Mouse (Mus musculus) T-cell, adult 2 months (primary cell): ENCODE results near the gene Drosha.
"Not testable (repeated sequence)": the region's sequence is repeated elsewhere in the genome, so short reads cannot be mapped to it uniquely, and the experiment has no call there.

Experiments used
- DNase-seq: peaks from one replicate; pipeline ENCODE4 v3.0.0; 2022; ENCODE audit warnings: low spot score

The Drosha gene

GRCm38 (mm10) chr15:12824197-12824952, at the start of gene Drosha, which contains the start of gene 6030458C11Rik:
Gene Drosha, plus strand, starts transcription at chr15:12824815.
Gene 6030458C11Rik, minus strand, starts transcription at chr15:12824649.
- DNase-seq: peak; percentile 94

DNA sequence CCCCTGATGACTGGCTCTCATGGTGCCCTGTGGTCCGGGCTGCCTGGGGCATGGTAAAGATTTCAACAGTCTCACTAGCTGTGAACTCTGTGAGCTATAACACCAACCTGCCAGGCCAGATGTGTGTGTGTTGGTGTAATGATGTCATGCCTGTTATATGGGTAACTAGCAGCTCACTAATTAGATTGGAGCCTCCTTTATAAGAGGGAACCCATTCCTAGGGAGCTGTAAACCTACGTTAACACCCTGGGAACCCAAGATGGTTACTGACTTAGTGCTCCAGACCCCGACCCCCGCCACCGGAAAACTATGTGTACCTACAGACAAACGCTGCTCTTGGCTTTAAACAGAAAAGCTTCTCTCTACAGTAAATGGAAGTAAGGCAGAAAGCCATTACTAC, 43.3 kb upstream of the Drosha start:
- DNase-seq: no peak

DNA sequence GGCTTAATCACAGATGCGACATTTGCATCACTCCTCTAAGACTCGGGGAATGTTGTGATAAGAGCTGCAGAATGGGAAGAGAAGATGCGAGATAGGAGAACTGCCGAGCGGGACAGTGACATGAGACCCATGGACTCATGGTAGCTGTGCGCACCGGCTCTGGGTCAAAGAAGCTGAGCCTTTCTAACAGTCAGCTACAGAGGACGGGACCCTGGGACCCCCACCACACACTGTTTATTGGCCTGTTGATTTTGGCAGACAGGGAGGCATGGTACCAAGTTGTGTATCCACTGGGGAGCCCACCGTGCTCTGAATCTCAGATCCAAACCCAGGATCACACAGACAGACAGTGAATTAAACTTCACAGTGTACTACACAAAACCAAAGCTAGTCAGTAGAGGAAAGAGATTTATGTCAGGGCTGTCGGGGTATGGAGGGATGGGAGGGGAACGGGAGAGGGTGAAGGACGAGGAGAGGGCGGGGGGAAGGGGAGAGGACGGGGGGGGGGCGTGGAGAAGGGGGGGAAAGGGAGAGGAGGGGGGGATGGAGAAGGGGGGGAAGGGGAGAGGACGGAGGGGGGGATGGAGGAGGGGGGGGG, 42.8 kb upstream of the Drosha start:
- DNase-seq: no peak

- DNase-seq: no peak
These were observed 36.1 kb upstream of the Drosha start for GRCm38 (mm10) chr15:12788536-12788935.

DNA sequence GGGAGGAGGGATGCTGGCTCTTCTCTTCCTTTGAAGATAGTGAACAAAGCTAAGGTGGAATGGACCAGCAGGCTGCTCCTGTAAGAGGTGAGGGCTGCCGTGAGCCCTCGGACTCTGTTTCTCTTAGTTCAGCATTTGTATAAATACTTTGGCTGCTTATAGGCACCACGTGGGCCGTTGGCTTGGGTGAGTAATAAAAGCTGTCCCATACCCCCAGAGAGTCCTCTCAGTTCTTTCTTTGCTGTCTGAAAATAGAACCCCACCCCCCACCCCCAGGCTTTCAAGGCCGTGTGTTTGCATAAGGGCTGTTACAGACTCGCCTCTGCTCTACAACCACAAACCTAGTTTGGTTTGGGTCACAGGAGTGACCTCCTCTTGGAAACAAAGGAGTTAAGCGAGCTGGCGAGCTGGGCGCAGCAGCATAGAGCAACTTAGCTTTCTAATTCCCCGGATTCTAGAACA, 35.2 kb upstream of the Drosha start:
- DNase-seq: no peak

- no peak for DNase-seq
These were observed 30.3 kb upstream of the Drosha start for GRCm38 (mm10) chr15:12794311-12794710.

GRCm38 (mm10) chr15:12795457-12795894, 29.1 kb upstream of the Drosha start:
- DNase-seq: peak; percentile 70

DNA sequence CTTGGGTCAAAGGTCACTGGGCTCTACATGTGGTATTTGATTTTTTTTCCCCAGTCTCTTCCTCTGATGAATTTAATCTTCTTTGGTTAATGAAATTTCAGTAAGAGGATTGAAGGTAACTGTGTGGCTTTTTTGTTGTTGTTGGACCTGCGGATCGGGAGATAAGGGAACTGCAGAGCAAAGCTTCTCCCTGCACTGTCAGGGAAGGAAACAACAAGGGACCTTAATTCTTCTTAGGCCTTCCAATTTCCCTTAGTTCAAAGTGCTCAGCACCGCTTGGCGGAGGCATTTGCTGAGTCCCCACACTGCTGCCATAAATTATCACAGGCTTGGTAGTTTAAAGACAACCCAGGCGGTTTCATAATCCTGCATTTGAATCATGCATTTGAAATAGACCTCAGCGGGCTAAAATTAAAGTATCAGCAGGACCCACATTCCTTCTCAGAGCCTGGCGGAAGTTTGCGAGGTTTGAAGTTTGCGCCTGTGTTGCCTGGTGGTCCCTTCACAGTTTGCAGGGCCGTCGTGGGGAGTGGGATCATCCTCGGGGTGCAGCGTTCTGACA, 28.6 kb upstream of the Drosha start:
- no peak for DNase-seq

GRCm38 (mm10) chr15:12798043-12798442, 26.6 kb upstream of the Drosha start:
- no peak for DNase-seq

DNA sequence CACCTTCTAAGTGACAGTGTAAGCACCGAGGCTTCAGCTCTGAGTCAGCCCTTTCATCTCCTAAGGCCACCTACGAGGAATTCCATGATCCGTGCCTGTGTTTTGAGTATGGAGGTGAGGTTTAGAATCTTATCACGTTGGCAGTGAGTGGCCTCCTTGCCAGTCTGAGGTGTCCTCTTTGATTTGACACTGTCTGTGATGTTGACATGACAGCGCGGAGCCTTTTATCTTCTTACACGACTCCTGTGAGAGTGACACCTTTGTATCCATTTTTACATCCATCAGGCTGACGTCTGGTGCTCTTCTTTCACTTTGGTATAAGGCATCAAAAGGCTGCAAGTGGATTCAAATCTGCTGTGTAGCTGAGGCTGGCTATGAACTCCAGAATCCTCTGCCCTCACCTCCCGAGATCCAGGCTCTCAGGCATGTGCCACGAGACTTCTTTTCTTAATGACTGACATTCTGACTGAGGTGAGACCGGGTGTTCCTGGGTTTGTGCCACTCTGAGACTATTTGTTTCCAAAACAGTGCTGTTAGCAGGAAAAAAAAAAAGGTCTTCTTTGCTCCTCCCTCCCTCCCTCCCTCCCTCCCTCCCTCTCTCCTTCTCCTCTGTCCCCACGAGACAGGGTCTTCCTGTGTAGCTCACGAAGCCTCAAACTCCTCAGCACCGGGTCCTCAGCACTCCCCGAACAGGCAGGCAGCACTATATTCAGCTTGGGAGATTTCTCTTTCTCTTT, 24.0 kb upstream of the Drosha start:
- peak; percentile 20 for DNase-seq

- not testable (repeated sequence) for DNase-seq
These were observed 23.5 kb upstream of the Drosha start for GRCm38 (mm10) chr15:12801142-12801506.

- no peak for DNase-seq
These were observed 19.5 kb upstream of the Drosha start for GRCm38 (mm10) chr15:12805071-12805470.

DNA sequence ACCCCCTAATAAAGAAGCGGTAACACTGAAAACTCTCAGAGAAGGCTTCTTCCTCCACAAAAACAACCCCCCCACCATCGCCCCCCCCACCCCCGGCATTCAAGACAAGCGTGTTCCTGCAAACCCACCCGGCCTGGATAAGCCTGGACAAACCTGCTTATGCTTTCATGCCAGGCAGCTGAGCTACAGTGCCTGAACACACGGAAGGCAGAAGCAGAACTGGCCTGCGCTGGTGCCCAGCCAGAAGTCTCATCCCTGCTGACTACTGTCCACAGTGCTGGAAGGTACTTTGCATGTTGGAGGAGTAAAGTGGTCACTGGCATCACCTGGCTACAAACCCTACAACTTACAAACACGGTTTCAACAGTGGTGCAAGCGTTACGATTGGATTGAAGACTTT, 17.5 kb upstream of the Drosha start:
- DNase-seq: no peak

DNA sequence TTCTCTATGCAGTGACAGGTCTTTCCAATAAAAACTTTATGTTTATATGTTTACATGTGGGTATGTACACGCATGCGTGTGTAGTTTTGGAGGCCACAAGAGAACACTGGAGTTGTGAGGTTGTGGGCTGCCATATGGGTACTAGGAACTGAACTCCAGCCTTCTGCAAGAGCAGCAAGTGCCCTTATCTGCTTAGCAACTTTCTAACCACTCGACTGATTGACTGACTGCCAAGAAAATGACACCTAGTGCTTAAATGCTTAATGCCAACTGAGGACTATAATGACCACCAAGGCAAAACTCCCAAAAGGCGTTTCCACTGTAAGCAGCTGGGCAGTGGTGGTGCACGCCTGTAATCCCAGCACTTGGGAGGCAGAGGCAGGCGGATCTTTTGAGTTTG, 15.3 kb upstream of the Drosha start:
- no peak for DNase-seq

DNA sequence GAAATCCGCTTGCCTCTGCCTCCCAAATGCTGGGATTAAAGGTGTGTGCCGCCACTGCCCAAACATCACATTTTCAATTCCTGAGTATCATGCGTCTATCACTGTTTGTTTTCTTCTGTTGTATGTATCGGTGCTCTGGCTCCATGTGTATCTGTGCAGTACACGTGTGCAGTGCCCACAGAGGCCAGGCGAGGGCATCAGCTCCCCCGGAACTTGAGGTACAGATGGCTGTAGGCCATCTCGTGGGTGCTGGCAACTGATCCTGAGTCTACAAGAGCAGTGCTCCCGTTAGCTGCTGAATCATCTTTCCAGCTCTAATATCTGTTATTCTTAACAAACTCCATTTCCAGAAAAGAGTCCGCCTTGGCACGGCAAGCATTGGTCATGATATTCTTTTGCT, 12.0 kb upstream of the Drosha start:
- DNase-seq: no peak

- no peak for DNase-seq
These were observed 7.0 kb upstream of the Drosha start for GRCm38 (mm10) chr15:12817592-12817991.

DNA sequence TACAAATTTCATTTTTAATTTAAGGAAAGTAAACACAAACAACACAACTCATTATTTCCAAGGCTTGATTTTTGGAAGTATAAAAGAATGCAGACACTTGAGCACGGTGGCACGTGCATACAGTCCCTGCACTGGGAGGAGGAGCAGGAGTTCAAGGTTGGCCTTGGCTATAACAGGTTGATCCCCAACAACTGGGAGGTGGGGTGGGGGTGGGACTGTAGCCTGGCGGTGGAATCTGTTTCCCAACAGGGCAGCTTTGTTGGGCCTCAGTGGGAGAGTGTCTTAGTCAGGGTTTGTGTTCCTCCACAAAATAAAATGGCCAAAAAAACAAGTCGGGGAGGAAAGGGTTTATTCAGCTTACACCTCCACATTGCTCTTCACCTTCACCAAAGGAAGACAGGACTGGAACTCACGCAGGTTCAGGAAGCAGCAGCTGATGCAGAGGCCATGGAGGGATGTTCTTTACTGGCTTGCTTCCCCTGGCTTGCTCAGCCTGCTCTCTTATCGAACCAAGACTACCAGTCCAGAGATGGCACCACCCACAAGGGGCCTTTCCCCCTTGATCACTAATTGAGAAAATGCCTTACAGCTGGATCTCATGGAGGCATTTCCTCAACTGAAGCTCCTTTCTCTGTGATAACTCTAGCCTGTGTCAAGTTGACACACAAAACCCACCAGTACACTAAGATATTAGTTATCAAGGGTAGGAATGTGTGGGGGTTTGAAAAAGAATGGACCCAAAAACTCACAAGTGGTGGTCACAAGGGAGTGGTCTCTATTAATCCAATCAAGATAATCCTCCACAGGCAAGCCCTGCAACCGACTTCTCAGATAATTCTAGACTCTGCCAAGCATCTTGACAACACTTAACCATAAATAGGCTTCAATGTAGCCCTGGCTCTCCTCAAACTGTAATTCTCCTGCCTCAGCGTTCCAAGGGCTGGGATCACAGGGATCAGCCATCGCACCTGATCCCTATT, 1.9 kb upstream of the Drosha start:
- no peak for DNase-seq

DNA sequence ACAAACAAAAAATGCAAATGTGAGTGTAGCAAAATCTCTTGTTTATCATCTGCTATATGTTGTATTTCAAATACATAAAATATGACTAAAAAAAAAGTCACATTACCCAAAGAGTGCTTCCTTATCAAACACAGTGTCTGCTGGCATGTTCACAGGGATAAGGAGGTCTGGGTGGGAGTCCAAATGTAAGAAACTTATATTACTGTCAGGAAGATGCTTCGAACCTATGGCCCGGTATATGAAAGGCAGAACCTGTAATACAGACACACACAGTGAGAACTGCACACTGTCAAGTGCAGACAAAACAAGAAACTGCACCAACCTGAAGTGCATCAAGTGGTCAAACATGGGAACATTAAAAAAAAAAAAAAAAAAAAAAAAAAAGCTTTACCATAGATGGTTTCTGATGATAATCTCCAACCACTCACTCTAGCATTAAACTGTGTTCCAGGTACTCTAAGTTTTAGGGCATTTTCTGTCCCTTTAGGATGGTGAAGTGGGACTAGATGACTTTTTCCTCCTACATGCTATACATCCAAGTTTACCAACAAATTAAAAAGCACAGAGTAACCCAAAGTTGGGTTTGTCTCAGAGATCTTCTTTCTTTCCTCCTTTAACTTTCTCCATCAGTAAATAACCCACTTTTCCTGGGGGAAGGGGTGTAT, 1.0 kb upstream of the Drosha start:
- DNase-seq: no peak

GRCm38 (mm10) chr15:12824965-12825364, 350 bp downstream of the Drosha start:
- peak; percentile 60 for DNase-seq

- DNase-seq: no peak
These were observed 793 bp downstream of the Drosha start for GRCm38 (mm10) chr15:12825408-12825807.

DNA sequence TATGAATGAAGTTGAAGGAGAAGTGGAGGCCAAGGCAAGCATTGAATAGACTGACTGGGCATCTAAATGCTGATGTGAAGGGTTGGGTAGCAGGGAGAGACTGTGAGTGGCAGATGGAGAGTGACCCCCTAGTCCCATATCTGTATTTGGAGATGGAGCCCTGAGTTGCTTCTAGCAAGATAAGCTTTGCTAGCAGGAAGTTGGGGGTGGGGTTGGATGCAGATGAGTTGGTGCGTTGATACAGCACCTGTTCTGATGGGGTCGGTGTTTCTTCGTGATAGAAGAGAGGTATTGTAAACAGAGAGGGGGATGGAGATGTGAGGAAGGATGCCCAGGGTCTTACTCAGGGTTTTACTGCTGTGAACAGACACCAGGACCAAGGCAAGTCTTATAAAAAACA, 5.3 kb downstream of the Drosha start:
- no peak for DNase-seq
